Mouse (Mus musculus): Measurements from ENCODE around the gene Btbd6. TPM values are rescaled to one million over a fixed set of nuclear protein-coding genes. Genes with fewer than 3 reads are reported as not detected.

Gene Btbd6
- polyA plus RNA-seq, 1 experiment from 2014 or later: 26.4 TPM

DNA sequence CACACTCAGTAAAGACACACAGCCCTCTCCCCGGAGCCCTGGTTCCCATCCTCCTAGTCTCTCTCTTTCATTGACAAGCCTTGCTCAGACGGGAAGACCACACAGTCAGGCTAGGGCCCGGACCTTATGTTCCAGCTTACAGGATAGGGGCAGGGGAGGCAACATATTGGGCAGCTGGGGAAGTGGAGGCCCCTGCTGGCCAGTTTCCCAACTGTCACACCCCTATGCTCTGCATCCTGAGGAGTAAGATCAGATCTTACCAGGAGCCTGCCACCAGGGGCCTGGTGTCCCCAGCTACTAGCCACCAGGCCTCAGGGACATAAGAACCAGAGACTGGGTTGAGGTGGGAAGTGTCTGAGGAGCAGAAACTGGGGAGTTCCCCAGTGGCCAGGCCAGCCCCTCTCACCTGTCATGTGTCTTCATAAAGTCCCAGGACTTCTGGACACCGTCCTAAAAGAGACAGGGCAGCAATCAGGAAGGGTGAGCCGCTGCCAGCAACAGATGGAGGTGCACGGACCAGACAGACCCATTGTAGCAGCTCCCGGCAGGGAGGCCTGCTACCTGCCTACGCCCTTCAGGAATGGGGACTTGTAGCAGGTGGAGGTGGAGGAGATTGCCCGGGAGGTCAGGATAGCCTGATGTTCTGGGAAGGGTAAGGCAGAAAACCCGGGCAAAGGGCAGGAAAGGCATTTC lies 37.3 kb upstream of the Btbd6 start:
- Histone ChIP-seq H3K4me1 (ENCODE audit: control insufficient read depth, insufficient read depth, low read length) (peaks cover 14% of the 10 kb centered on the region), H3K9ac (ENCODE audit: low read length) (no peak overlapping the region), H3K4me2 (ENCODE audit: low read depth, severe bottlenecking) (no peak overlapping the region), H3K27me3 (ENCODE audit: control insufficient read depth, insufficient read depth, low read length) (no peaks in the 10 kb centered on the region), H3K27ac (replicated peaks; ENCODE audit: low read depth, low read length) (no peak overlapping the region), H3K4me3 (ENCODE audit: low read depth, low read length) (no peak overlapping the region), H3K9me3 (ENCODE audit: control insufficient read depth, low read length) (no peaks in the 10 kb centered on the region), H3K36me3 (ENCODE audit: control insufficient read depth, insufficient read depth, low read length) (no peaks in the 10 kb centered on the region)
- WGBS: 52% methylated on average over 10 of the region's 10 CpGs
- ATAC-seq (ENCODE audit: insufficient number of reproducible peaks, low FRiP score, low TSS enrichment, low read depth) (peak; percentile 24; the same call in 1 of the 2 replicates), DNase-seq (ENCODE audit: low spot score) (peak; percentile 75)

GRCm38 (mm10) chr12:112940238-112940637 lies 36.0 kb upstream of the Btbd6 start:
- no peak for ATAC-seq (ENCODE audit: insufficient number of reproducible peaks, low FRiP score, low TSS enrichment, low read depth)
- peaks cover 14% of the 10 kb centered on the region for H3K4me1 ChIP-seq (ENCODE audit: control insufficient read depth, insufficient read depth, low read length)
- H3K4me3 ChIP-seq (ENCODE audit: low read depth, low read length): no peak overlapping the region
- H3K9ac ChIP-seq (ENCODE audit: low read length): no peak overlapping the region
- WGBS: 81% methylated on average over 4 of the region's 4 CpGs
- no peak overlapping the region for H3K4me2 ChIP-seq (ENCODE audit: low read depth, severe bottlenecking)
- H3K36me3 ChIP-seq (ENCODE audit: control insufficient read depth, insufficient read depth, low read length): no peaks in the 10 kb centered on the region
- no peak overlapping the region for H3K27ac ChIP-seq (replicated peaks; ENCODE audit: low read depth, low read length)
- DNase-seq (ENCODE audit: low spot score): no peak
- no peaks in the 10 kb centered on the region for H3K27me3 ChIP-seq (ENCODE audit: control insufficient read depth, insufficient read depth, low read length)
- no peaks in the 10 kb centered on the region for H3K9me3 ChIP-seq (ENCODE audit: control insufficient read depth, low read length)

DNA sequence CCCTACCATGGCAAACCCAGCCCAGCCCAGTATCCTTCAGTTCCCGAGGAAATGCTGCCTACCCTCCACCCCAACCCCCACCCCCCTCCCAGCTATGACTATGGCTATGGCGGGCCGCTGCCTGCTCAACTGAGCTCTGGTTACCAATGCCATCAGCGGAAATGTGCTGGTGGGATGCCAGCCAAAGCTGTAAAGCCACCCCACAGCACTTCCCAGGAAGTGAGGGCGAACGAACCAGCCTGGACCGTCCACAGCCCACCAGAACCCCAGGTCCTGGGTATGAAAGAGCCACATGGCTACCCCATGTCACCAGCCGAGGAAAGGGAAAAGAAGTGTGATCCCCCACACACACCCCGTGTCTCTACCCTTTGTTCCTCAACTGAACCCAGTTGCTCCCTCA lies 35.6 kb upstream of the Btbd6 start:
- H3K9ac ChIP-seq (ENCODE audit: low read length): no peak overlapping the region
- H3K9me3 ChIP-seq (ENCODE audit: control insufficient read depth, low read length): no peaks in the 10 kb centered on the region
- H3K4me1 ChIP-seq (ENCODE audit: control insufficient read depth, insufficient read depth, low read length): peaks cover 14% of the 10 kb centered on the region
- H3K36me3 ChIP-seq (ENCODE audit: control insufficient read depth, insufficient read depth, low read length): no peaks in the 10 kb centered on the region
- 76% methylated on average over 9 of the region's 9 CpGs for WGBS
- H3K4me2 ChIP-seq (ENCODE audit: low read depth, severe bottlenecking): no peak overlapping the region
- no peak overlapping the region for H3K4me3 ChIP-seq (ENCODE audit: low read depth, low read length)
- DNase-seq (ENCODE audit: low spot score) (no peak), ATAC-seq (ENCODE audit: insufficient number of reproducible peaks, low FRiP score, low TSS enrichment, low read depth) (no peak)
- H3K27ac ChIP-seq (replicated peaks; ENCODE audit: low read depth, low read length): no peak overlapping the region
- no peaks in the 10 kb centered on the region for H3K27me3 ChIP-seq (ENCODE audit: control insufficient read depth, insufficient read depth, low read length)

GRCm38 (mm10) chr12:112941156-112941775 lies 35.0 kb upstream of the Btbd6 start:
- H3K4me1 ChIP-seq (ENCODE audit: control insufficient read depth, insufficient read depth, low read length): peaks cover 14% of the 10 kb centered on the region
- H3K27ac ChIP-seq (replicated peaks; ENCODE audit: low read depth, low read length): no peak overlapping the region
- 46% methylated on average over 10 of the region's 10 CpGs for WGBS
- peak overlapping the region; percentile 40; the same call in 1 of the 2 replicates for H3K9ac ChIP-seq (ENCODE audit: low read length)
- H3K36me3 ChIP-seq (ENCODE audit: control insufficient read depth, insufficient read depth, low read length): no peaks in the 10 kb centered on the region
- H3K27me3 ChIP-seq (ENCODE audit: control insufficient read depth, insufficient read depth, low read length): no peaks in the 10 kb centered on the region
- peak overlapping the region; percentile 73 for H3K4me2 ChIP-seq (ENCODE audit: low read depth, severe bottlenecking)
- no peak for ATAC-seq (ENCODE audit: insufficient number of reproducible peaks, low FRiP score, low TSS enrichment, low read depth)
- no peaks in the 10 kb centered on the region for H3K9me3 ChIP-seq (ENCODE audit: control insufficient read depth, low read length)
- H3K4me3 ChIP-seq (ENCODE audit: low read depth, low read length): peak overlapping the region; percentile 70
- no peak for DNase-seq (ENCODE audit: low spot score)

- no peaks in the 10 kb centered on the region for H3K36me3 ChIP-seq (ENCODE audit: control insufficient read depth, insufficient read depth, low read length)
- peak within 1 kb of the TSS; percentile 73 for H3K4me2 ChIP-seq (ENCODE audit: low read depth, severe bottlenecking)
- H3K4me1 ChIP-seq (ENCODE audit: control insufficient read depth, insufficient read depth, low read length): peaks cover 14% of the 10 kb centered on the region
- H3K9me3 ChIP-seq (ENCODE audit: control insufficient read depth, low read length): no peaks in the 10 kb centered on the region
- H3K4me3 ChIP-seq (ENCODE audit: low read depth, low read length): peak within 1 kb of the TSS; percentile 70
- DNase-seq (ENCODE audit: low spot score) (peak; percentile 80), ATAC-seq (ENCODE audit: insufficient number of reproducible peaks, low FRiP score, low TSS enrichment, low read depth) (peak; percentile 63; the same call in 1 of the 2 replicates)
- 2% methylated on average over 58 of the region's 58 CpGs for WGBS
- H3K27ac ChIP-seq (replicated peaks; ENCODE audit: low read depth, low read length): peak within 1 kb of the TSS; percentile 57; the same call in 1 of the 2 replicates
- H3K9ac ChIP-seq (ENCODE audit: low read length): peak within 1 kb of the TSS; percentile 78
- no peaks in the 10 kb centered on the region for H3K27me3 ChIP-seq (ENCODE audit: control insufficient read depth, insufficient read depth, low read length)
Observed at GRCm38 (mm10) chr12:112941776-112942713, 34.2 kb upstream of the Btbd6 start, which contains the start of gene Nudt14. Gene Nudt14 (minus strand): TSS chr12:112942124.

- Histone ChIP-seq H3K36me3 (ENCODE audit: control insufficient read depth, insufficient read depth, low read length) (no peaks in the 10 kb centered on the region), H3K4me1 (ENCODE audit: control insufficient read depth, insufficient read depth, low read length) (peaks cover 4% of the 10 kb centered on the region; the same call in 1 of the 2 replicates), H3K9me3 (ENCODE audit: control insufficient read depth, low read length) (no peaks in the 10 kb centered on the region), H3K27me3 (ENCODE audit: control insufficient read depth, insufficient read depth, low read length) (no peaks in the 10 kb centered on the region), H3K4me3 (ENCODE audit: low read depth, low read length) (no peak overlapping the region), H3K9ac (ENCODE audit: low read length) (no peak overlapping the region), H3K27ac (replicated peaks; ENCODE audit: low read depth, low read length) (no peak overlapping the region), H3K4me2 (ENCODE audit: low read depth, severe bottlenecking) (no peak overlapping the region)
- WGBS: 81% methylated on average over 2 of the region's 2 CpGs
- ATAC-seq (ENCODE audit: insufficient number of reproducible peaks, low FRiP score, low TSS enrichment, low read depth): no peak
- no peak for DNase-seq (ENCODE audit: low spot score)
Observed at GRCm38 (mm10) chr12:112943669-112944068, 32.6 kb upstream of the Btbd6 start.

GRCm38 (mm10) chr12:112947307-112947706 lies 29.0 kb upstream of the Btbd6 start:
- Histone ChIP-seq H3K4me3 (ENCODE audit: low read depth, low read length) (no peak overlapping the region), H3K36me3 (ENCODE audit: control insufficient read depth, insufficient read depth, low read length) (no peaks in the 10 kb centered on the region), H3K27me3 (ENCODE audit: control insufficient read depth, insufficient read depth, low read length) (no peaks in the 10 kb centered on the region), H3K9me3 (ENCODE audit: control insufficient read depth, low read length) (no peaks in the 10 kb centered on the region), H3K9ac (ENCODE audit: low read length) (no peak overlapping the region), H3K4me1 (ENCODE audit: control insufficient read depth, insufficient read depth, low read length) (peaks cover 18% of the 10 kb centered on the region), H3K4me2 (ENCODE audit: low read depth, severe bottlenecking) (no peak overlapping the region), H3K27ac (replicated peaks; ENCODE audit: low read depth, low read length) (no peak overlapping the region)
- 27% methylated on average over 4 of the region's 4 CpGs for WGBS
- DNase-seq (ENCODE audit: low spot score) (no peak), ATAC-seq (ENCODE audit: insufficient number of reproducible peaks, low FRiP score, low TSS enrichment, low read depth) (no peak)
